Mouse (Mus musculus): ENCODE results near the gene Sema3b. TPM values are rescaled to one million over a fixed set of nuclear protein-coding genes. Genes with fewer than 3 reads are reported as not detected.

Gene Sema3b
- total RNA-seq, 2 experiments from 2014 or later: not detected

GRCm38 (mm10) chr9:107594281-107595062, 14.6 kb downstream of the Sema3b start:
- no peak for ATAC-seq (replicated peaks; ENCODE audit: poor library complexity, severe bottlenecking)

- peak; percentile 47 for ATAC-seq (replicated peaks; ENCODE audit: poor library complexity, severe bottlenecking)
Observed at GRCm38 (mm10) chr9:107593101-107593976, 15.7 kb downstream of the Sema3b start.

DNA sequence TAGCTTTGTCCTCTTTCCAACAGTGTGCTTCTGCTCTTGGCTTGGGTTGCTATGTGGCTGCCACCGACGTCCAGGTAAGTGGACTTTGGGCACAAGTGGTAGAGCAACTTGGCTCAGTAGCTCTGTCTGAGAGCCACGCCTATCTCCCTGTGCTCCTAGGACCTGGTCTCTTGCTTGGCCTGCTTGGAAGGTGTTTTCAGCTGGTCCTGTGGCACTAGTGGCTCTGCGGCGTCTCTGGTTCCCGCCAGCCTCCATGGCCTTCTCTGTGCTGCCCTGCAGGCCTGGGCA, 18.3 kb downstream of the Sema3b start:
- ATAC-seq (replicated peaks; ENCODE audit: poor library complexity, severe bottlenecking): no peak

DNA sequence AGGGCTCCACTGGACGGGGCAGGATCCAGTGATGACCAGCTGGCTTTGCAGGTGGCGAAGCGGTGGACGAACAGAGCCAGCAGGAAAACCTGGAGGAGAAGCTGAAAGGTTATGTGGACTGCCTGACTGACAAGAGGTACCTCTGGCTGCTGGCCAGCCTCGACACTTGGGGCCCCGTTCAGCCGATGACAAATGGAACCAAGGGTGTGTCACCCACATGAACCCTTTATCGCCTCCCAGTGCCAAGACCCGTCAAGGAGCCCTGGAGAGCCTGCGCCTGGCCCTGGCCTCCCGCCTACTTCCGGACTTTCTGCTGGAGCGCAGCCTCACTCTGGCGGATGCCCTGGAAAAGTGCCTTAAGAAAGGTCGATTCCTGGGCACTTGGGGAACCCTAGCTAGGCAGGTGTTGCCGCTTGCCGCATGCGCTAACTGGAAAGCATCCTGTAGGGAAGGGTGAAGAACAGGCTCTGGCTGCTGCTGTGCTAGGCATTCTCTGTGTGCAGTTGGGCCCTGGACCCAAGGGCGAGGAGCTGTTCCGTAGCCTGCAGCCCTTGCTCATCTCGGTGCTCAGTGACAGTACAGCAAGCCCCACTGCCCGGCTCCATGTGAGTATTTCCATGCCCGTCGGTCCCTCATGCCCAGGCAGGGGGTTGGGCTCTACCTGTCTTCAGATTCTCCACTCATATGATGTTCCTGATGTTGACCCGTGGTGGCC, 18.8 kb downstream of the Sema3b start:
- no peak for ATAC-seq (replicated peaks; ENCODE audit: poor library complexity, severe bottlenecking)

GRCm38 (mm10) chr9:107587833-107588639, 21.0 kb downstream of the Sema3b start:
- ATAC-seq (replicated peaks; ENCODE audit: poor library complexity, severe bottlenecking): peak; percentile 26

GRCm38 (mm10) chr9:107586974-107587832, 21.8 kb downstream of the Sema3b start, which contains the start of gene Ifrd2:
Ifrd2 (plus strand) TSS chr9:107587642.
- ATAC-seq (replicated peaks; ENCODE audit: poor library complexity, severe bottlenecking): peak; percentile 94

- ATAC-seq (replicated peaks; ENCODE audit: poor library complexity, severe bottlenecking): no peak
Observed at GRCm38 (mm10) chr9:107586504-107586903, 22.5 kb downstream of the Sema3b start.

- ATAC-seq (replicated peaks; ENCODE audit: poor library complexity, severe bottlenecking): no peak
Observed at GRCm38 (mm10) chr9:107583174-107583573, 25.9 kb downstream of the Sema3b start.

DNA sequence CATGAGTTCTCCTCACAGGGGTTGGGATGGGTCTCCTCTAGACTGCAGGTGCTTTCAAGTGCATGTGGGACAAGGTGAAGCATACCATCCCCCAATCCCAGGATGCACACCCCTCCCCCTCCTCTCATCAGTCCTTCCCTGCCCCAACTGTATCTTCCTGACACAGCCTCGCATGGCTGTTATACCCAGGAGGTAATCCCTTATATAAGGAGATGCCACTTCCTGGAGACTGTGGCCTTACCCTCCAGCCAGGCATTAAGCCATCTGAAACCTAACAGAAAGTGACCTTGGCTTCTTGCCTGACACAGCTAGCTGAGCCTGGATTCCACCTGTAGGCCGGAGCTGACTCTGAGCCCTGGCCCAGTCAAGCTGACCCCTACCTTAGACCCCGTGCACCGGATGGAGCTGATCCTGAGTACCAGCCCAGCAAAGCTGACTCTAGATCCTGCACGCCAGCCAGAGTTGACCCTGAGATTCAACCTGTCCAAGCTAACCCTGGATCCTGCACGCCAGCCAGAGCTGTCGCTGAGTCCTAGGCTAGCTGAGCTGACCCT, 26.4 kb downstream of the Sema3b start:
- no peak for ATAC-seq (replicated peaks; ENCODE audit: poor library complexity, severe bottlenecking)

GRCm38 (mm10) chr9:107581584-107581983, 27.4 kb downstream of the Sema3b start:
- no peak for ATAC-seq (replicated peaks; ENCODE audit: poor library complexity, severe bottlenecking)

DNA sequence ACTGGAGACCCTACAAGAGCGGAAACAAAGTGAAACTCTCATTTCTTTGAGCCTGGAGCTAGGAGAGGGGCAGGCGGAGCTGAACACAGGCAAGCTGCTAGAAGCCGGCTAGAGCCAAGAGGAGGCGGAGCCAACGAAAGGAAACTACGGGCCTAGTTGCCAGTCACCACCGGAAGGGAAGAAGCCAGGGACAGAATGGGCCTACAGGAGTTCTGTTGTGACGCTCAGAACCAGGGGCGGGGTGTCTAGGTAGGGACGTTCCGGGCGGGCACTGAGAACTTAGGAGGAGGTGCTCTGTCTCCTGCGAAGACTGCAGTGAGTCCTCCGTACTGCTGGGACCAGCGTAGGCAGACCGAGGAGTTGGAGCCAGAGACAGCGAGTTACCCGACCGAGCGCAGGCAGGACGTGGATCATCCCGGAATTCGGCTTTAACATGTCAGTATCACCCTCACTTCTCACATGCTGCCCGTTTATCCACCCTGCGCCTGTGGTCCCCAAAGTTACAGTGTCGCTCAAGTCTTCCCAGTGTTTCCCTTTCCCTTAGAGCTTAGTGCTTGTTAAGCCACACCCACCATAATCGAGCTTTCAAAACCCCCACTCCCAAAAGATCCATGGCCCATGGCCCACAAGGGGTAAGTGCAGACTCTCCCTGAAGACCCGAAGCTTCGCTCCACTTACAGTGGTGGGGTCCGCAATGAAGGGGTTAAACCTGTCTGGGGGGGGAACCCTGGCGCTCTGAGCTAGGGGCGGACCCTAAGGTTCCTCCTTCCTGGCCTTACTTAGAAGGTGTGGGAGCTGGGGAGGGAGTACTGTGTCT, 28.3 kb downstream of the Sema3b start, which contains the start of gene Hyal3:
TSS of gene Hyal3 (plus strand) at position 318 of the 817 bp plus-strand sequence.
- peak; percentile 78 for ATAC-seq (replicated peaks; ENCODE audit: poor library complexity, severe bottlenecking)

DNA sequence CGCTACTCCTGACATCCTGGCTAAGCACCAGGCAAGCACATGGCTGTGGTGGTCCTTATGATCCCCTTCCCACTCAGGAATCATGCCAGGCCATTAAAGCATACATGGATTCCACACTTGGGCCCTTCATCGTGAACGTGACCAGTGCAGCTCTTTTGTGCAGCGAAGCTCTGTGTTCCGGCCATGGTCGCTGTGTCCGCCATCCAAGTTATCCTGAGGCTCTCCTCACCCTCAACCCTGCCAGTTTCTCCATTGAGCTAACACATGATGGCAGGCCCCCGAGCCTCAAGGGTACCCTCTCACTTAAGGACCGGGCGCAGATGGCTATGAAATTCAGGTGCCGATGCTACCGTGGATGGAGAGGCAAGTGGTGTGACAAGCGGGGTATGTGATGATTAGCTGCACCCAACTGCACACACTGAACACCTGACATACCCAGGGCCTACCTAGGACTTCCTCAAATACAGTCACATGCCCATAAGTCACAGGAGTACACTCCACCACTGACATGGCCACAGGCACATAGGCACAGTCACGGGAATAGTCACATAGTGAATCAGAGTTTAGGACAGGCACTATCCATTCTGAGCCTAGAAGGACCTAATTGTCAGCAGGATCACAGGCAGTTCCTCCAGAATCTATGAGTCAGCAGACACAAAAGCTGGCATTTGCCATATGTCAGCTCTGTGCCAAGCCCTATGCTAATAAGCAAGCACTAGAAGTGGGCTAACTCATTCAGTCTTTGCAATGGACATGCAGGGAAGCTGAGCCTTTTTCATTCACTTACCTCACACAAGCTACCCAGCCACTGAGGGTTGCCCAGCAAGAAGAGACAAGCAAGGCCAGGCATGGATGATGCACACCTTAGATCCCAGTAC, 29.8 kb downstream of the Sema3b start:
- no peak for ATAC-seq (replicated peaks; ENCODE audit: poor library complexity, severe bottlenecking)

DNA sequence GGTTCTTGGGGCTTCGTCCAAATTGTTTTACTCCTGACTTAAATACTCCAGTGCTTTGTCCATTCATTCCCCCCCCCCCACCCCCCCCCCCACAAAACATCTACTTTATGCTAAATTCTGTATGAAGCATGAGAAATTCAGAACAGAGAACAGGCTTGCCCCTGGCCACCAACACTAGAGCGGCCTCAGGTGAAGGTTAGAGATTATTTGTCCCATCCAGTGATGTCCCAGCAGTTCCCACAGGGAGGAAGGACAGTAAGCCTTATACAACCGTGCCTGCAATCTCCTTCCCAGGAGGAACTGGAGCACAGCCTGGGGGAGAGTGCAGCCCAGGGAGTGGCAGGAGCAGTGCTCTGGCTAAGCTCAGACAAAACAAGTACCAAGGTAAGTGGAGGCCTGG, 30.4 kb downstream of the Sema3b start, which contains the start of gene Naa80:
TSS of gene Naa80 (plus strand) at position 301 of the 400 bp plus-strand sequence.
- no peak for ATAC-seq (replicated peaks; ENCODE audit: poor library complexity, severe bottlenecking)

DNA sequence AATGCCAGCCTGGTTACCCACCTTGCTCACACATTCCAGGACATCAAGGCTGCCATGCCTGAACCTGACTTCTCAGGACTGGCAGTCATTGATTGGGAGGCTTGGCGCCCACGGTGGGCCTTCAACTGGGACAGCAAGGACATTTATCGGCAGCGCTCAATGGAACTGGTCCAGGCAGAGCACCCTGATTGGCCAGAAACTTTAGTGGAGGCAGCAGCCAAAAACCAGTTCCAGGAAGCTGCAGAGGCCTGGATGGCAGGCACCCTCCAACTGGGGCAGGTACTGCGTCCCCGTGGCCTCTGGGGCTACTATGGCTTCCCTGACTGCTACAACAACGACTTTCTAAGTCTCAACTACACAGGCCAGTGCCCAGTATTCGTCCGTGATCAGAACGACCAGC, 31.2 kb downstream of the Sema3b start:
- no peak for ATAC-seq (replicated peaks; ENCODE audit: poor library complexity, severe bottlenecking)

DNA sequence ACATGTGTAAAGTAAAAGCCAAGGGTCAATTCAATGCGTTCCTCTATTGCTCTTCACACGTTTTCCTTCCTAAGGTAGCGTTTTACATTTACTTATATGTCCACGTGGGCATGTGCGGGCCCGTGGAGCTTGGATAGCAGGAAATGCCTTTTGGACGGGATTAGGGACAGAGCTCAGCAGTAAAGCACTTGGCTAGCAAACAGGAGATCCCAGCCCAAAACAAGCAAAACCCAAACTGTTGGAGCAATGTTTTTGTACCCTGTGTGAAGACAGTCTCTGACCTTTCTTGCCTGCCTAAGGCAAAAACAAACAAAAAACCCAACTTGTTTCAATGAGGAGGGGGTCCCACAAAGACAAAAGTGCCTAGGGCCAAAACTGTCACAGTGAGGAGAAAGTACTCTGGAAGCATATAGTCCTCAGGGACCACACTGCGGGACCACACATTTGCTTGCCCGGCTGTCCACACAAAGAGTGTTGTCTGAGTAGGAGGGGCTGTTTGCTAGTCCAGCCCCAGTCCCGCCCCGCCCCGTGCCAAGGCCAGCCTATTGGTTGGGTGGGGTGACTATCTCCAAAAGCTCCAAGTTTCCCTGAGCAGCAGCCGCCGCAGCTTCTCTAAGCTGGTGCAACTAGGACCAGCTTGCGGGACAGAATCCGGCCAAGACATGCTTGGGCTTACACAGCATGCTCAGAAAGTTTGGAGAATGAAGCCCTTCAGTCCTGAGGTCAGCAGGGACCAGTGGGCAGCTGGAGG, 32.5 kb downstream of the Sema3b start, which contains the start of gene Hyal1:
TSS of gene Hyal1 (plus strand) at position 571 of the 751 bp plus-strand sequence.
- peak; percentile 66 for ATAC-seq (replicated peaks; ENCODE audit: poor library complexity, severe bottlenecking)

All from granulocyte monocyte progenitor cell, adult 5-6 weeks (primary cell).